Mouse (Mus musculus): ENCODE measurements at regions not wholly inside any gene's neighbourhood (a gene's known extent, or its start where the extent isn't known, plus 50 kb on each side); places are given as distances from the start of the nearest gene placed in this dataset.

GRCm38 (mm10) chr7:36134557-36134956 lies 331.8 kb upstream of the Zfp507 start:
- TF ChIP-seq POLR2A (IDR thresholded peaks at IDR 0.05; ENCODE audit: borderline replicate concordance, extremely low read depth, low read depth, low read length) (no peak), CTCF (IDR thresholded peaks at IDR 0.05; ENCODE audit: insufficient read depth, low read length) (no peak)
